Mouse (Mus musculus) lung, adult 2 months (tissue): ENCODE measurements around the gene Ppp1r8. TPM values are rescaled to one million over a fixed set of nuclear protein-coding genes. Genes with fewer than 3 reads are reported as not detected.

Experiments used
- DNase-seq: peaks from one replicate; pipeline ENCODE4 v3.0.0; 2022
- H3K4me1 ChIP-seq: fragments of 200-500 bp; 2 replicates; pipeline ENCODE4 v1.6.1; 2011; ENCODE audit warnings: low read length; ENCODE audit not compliant: control insufficient read depth, insufficient read depth
- H3K4me3 ChIP-seq: fragments of 200-500 bp; replicated peaks from 2 replicates; pipeline ENCODE3; 2011; ENCODE audit warnings: low read depth, mild to moderate bottlenecking, control low read depth, low read length; ENCODE audit errors: extremely low read depth
- CTCF ChIP-seq: fragments of 200-500 bp; IDR thresholded peaks from 2 replicates; pipeline ENCODE4 v1.5.1; 2011; ENCODE audit warnings: mild to moderate bottlenecking, low read length, control low read depth; ENCODE audit not compliant: insufficient read depth
- POLR2A ChIP-seq: fragments of 200-500 bp; IDR thresholded peaks from 2 replicates; pipeline ENCODE4 v1.6.1; 2011; ENCODE audit warnings: low read depth, mild to moderate bottlenecking, control low read depth, low read length, borderline replicate concordance; ENCODE audit errors: extremely low read depth
- WGBS: fragments of 180-500 bp; shearing (Covaris S2); methylation state at CpG from one replicate; pipeline ENCODE4 v1.1.7; 2018; 5-methylcytosine and 5-hydroxymethylcytosine counted together
- polyA plus RNA-seq: library from polyadenylated mRNA; depleted of rRNA; stranded (reverse); fragments of >200 nt; gene quantifications from 2 replicates; pipeline ENCODE4 v1.2.3, GENCODE M21; 2012; rRNA removed

The Ppp1r8 gene
- polyA plus RNA-seq, 1 experiment = 29.9 TPM

GRCm38 (mm10) chr4:132785228-132785627 lies 57.7 kb downstream of the Ppp1r8 start:
- Histone ChIP-seq H3K4me1 (no peaks in the 10 kb centered on the region), H3K4me3 (no peak overlapping the region)
- DNase-seq = no peak
- TF ChIP-seq CTCF (no peak), POLR2A (no peak)
- 87% methylated on average over 13 of the region's 13 CpGs for whole genome bisulfite sequencing

- no peak for DNase-seq
- H3K4me3 ChIP-seq = no peak overlapping the region
- TF ChIP-seq CTCF (no peak), POLR2A (no peak)
- WGBS = 74% methylated on average over 2 of the region's 2 CpGs
- H3K4me1 ChIP-seq = no peaks in the 10 kb centered on the region
These were observed 59.2 kb downstream of the Ppp1r8 start for GRCm38 (mm10) chr4:132783732-132784131.

GRCm38 (mm10) chr4:132780288-132780687 lies 62.7 kb downstream of the Ppp1r8 start:
- H3K4me3 ChIP-seq = no peak overlapping the region
- no peaks in the 10 kb centered on the region for H3K4me1 ChIP-seq
- WGBS = 77% methylated on average over 4 of the region's 4 CpGs
- TF ChIP-seq CTCF = no peak
- no peak for TF ChIP-seq POLR2A
- DNase-seq = no peak

GRCm38 (mm10) chr4:132778562-132779201 lies 64.3 kb downstream of the Ppp1r8 start:
- TF ChIP-seq POLR2A (no peak), CTCF (no peak)
- WGBS = 92% methylated on average over 6 of the region's 6 CpGs

More at GRCm38 (mm10) chr4:132778562-132779201, 64.3 kb downstream of the Ppp1r8 start:
- no peak for DNase-seq
- no peak overlapping the region for H3K4me3 ChIP-seq
- H3K4me1 ChIP-seq = no peaks in the 10 kb centered on the region

Other genes starting within 250 kb of the Ppp1r8 start
- 16.6 and 19.5 TPM in 2 replicates for gene Eya3, start 204.2 kb downstream of the Ppp1r8 start, polyA plus RNA-seq
- gene Xkr8, start 110.6 kb downstream of the Ppp1r8 start, polyA plus RNA-seq = 8.7 and 10.4 TPM in 2 replicates
- 4.7 and 6.6 TPM in 2 replicates for gene Smpdl3b, start 85.9 kb downstream of the Ppp1r8 start, polyA plus RNA-seq
- gene Rpa2, start 74.8 kb downstream of the Ppp1r8 start, polyA plus RNA-seq = 9.7 and 9.9 TPM in 2 replicates
- 13.6 and 16.5 TPM in 2 replicates for gene Themis2, start 46.8 kb downstream of the Ppp1r8 start, polyA plus RNA-seq
- 22.0 and 28.3 TPM in 2 replicates for gene Stx12, start 41.3 kb upstream of the Ppp1r8 start, polyA plus RNA-seq
- gene Fam76a, start 79.4 kb upstream of the Ppp1r8 start, polyA plus RNA-seq = 19.2 and 21.9 TPM in 2 replicates
- 10.7 and 19.1 TPM in 2 replicates for gene Fgr, start 130.9 kb upstream of the Ppp1r8 start, polyA plus RNA-seq
- gene Ahdc1, start 168.1 kb upstream of the Ppp1r8 start, polyA plus RNA-seq = 25.8 and 28.7 TPM in 2 replicates